Mouse (Mus musculus): ENCODE measurements around the gene Plin5.

Plin5 gene

GRCm38 (mm10) chr17:56117251-56117710 lies at the start of gene Plin5:
Gene Plin5 (minus strand): TSS chr17:56117596.
- DNase-seq = peak; percentile 70

GRCm38 (mm10) chr17:56165671-56166070 lies 48.3 kb upstream of the Plin5 start:
- no peak for DNase-seq

- no peak for DNase-seq
These were observed 47.1 kb upstream of the Plin5 start for GRCm38 (mm10) chr17:56164510-56164909.

GRCm38 (mm10) chr17:56163523-56164102 lies 46.2 kb upstream of the Plin5 start:
- DNase-seq = peak; percentile 51

GRCm38 (mm10) chr17:56162231-56162774 lies 44.9 kb upstream of the Plin5 start, which contains the start of gene Tnfaip8l1:
Gene Tnfaip8l1 (plus strand): TSS chr17:56162477.
- peak; percentile 98 for DNase-seq

GRCm38 (mm10) chr17:56159729-56160128 lies 42.3 kb upstream of the Plin5 start:
- DNase-seq = peak; percentile 79

GRCm38 (mm10) chr17:56153643-56154042 lies 36.2 kb upstream of the Plin5 start:
- DNase-seq = peak; percentile 82

GRCm38 (mm10) chr17:56149897-56150296 lies 32.5 kb upstream of the Plin5 start:
- no peak for DNase-seq

- DNase-seq = no peak
These were observed 31.6 kb upstream of the Plin5 start for GRCm38 (mm10) chr17:56148790-56149618.

- no peak for DNase-seq
These were observed 30.9 kb upstream of the Plin5 start for GRCm38 (mm10) chr17:56148280-56148679.

GRCm38 (mm10) chr17:56147420-56147819 lies 30.0 kb upstream of the Plin5 start:
- no peak for DNase-seq

- no peak for DNase-seq
These were observed 28.7 kb upstream of the Plin5 start for GRCm38 (mm10) chr17:56146131-56146530.

GRCm38 (mm10) chr17:56144546-56144945 lies 27.1 kb upstream of the Plin5 start:
- no peak for DNase-seq

- DNase-seq = no peak
These were observed 24.6 kb upstream of the Plin5 start for GRCm38 (mm10) chr17:56141702-56142605.

GRCm38 (mm10) chr17:56139858-56140595 lies 22.6 kb upstream of the Plin5 start, which contains the start of gene Sema6b:
Gene Sema6b (minus strand): TSS chr17:56140343.
- DNase-seq = peak; percentile 78

GRCm38 (mm10) chr17:56139355-56139754 lies 22.0 kb upstream of the Plin5 start:
- DNase-seq = no peak

- DNase-seq = no peak
These were observed 20.6 kb upstream of the Plin5 start for GRCm38 (mm10) chr17:56137839-56138613.

- DNase-seq = no peak
These were observed 19.2 kb upstream of the Plin5 start for GRCm38 (mm10) chr17:56136558-56136957.

GRCm38 (mm10) chr17:56134463-56134971 lies 17.1 kb upstream of the Plin5 start:
- DNase-seq = peak; percentile 83

- DNase-seq = peak; percentile 72
These were observed 16.3 kb upstream of the Plin5 start for GRCm38 (mm10) chr17:56133457-56134363.

Data from lung, postnatal 10 days (tissue).